Mouse (Mus musculus) MEL (cell line): ENCODE results near the gene Cpm. TPM values are rescaled to one million over a fixed set of nuclear protein-coding genes. Genes with fewer than 3 reads are reported as not detected.

ENCODE experiments used
- DNase-seq: peaks from one replicate; pipeline ENCODE4 v3.0.0; 2011; ENCODE audit warnings: low read depth, low spot score
- H3K27ac ChIP-seq: 2 replicates; pipeline ENCODE4 v1.5.1; 2012; ENCODE audit warnings: low read depth, mild to moderate bottlenecking, control low read depth, low read length, moderate library complexity; ENCODE audit not compliant: control insufficient read depth
- H3K27me3 ChIP-seq, 2 experiments: fragments of 150-350 bp in 1 of 2; sonication (generic) in 1 of 2; 2 replicates each; pipeline ENCODE4 v1.6.1; 2012; ENCODE audit warnings: low read length in 2 of 2, mild to moderate bottlenecking in 2 of 2, improper control_type of control experiment in 1 of 2, moderate library complexity in 1 of 2; ENCODE audit not compliant: insufficient read depth in 2 of 2, control insufficient read depth in 1 of 2
- H3K36me3 ChIP-seq, 2 experiments: 2 replicates each; pipeline ENCODE4 v1.6.1; 2012 to 2014; ENCODE audit warnings: low read length in 2 of 2, improper control_type of control experiment in 1 of 2, inconsistent platforms in 1 of 2, mild to moderate bottlenecking in 1 of 2; ENCODE audit not compliant: insufficient read depth in 2 of 2, control insufficient read depth in 1 of 2
- H3K4me1 ChIP-seq, 2 experiments: fragments of 150-350 bp in 1 of 2; sonication (generic) in 1 of 2; 2 replicates each; pipeline ENCODE4 v1.6.1; 2012; ENCODE audit warnings: low read length in 2 of 2, improper control_type of control experiment in 1 of 2, mild to moderate bottlenecking in 1 of 2; ENCODE audit not compliant: insufficient read depth in 2 of 2, control insufficient read depth in 1 of 2
- H3K4me3 ChIP-seq, 2 experiments: fragments of 150-350 bp in 1 of 2; sonication (generic) in 1 of 2; 2 replicates each; pipeline ENCODE4 v1.5.1; 2012; ENCODE audit warnings: low read depth in 2 of 2, low read length in 2 of 2, mild to moderate bottlenecking in 2 of 2, moderate library complexity in 2 of 2, control low read depth in 1 of 2, improper control_type of control experiment in 1 of 2; ENCODE audit not compliant: control insufficient read depth in 1 of 2, insufficient read depth in 1 of 2
- H3K79me2 ChIP-seq: 2 replicates; pipeline ENCODE4 v1.6.1; 2012; ENCODE audit warnings: mild to moderate bottlenecking, low read length, moderate library complexity; ENCODE audit not compliant: control insufficient read depth, poor library complexity, insufficient read depth
- H3K9ac ChIP-seq: 2 replicates; pipeline ENCODE4 v1.6.1; 2012; ENCODE audit warnings: low read depth, mild to moderate bottlenecking, control low read depth, low read length, moderate library complexity; ENCODE audit not compliant: control insufficient read depth, poor library complexity, severe bottlenecking
- H3K9me3 ChIP-seq: fragments of 150-350 bp; sonication (generic); replicated peaks from 2 replicates; pipeline ENCODE4 v1.6.1; 2012; ENCODE audit warnings: mild to moderate bottlenecking, low read length, improper control_type of control experiment, moderate library complexity; ENCODE audit not compliant: insufficient read depth
- CHD2 ChIP-seq: IDR thresholded peaks from 2 replicates; pipeline ENCODE4 v1.6.1; 2011; ENCODE audit warnings: low read length, improper control_type of control experiment
- E2F4 ChIP-seq: IDR thresholded peaks from 2 replicates; pipeline ENCODE4 v1.6.1; 2011; ENCODE audit warnings: low read depth, low read length, improper control_type of control experiment, borderline replicate concordance
- EP300 ChIP-seq, 2 experiments: IDR thresholded peaks; 2 replicates each; pipeline ENCODE4 v1.6.1; 2011; ENCODE audit warnings: improper control_type of control experiment in 2 of 2, low read length in 2 of 2, low read depth in 1 of 2, mild to moderate bottlenecking in 1 of 2
- ETS1 ChIP-seq: IDR thresholded peaks from 2 replicates; pipeline ENCODE4 v1.6.1; 2012; ENCODE audit warnings: low read depth, mild to moderate bottlenecking, inconsistent platforms, low read length, improper control_type of control experiment, moderate library complexity
- GABPA ChIP-seq: IDR thresholded peaks from 2 replicates; pipeline ENCODE4 v1.6.1; 2012; ENCODE audit warnings: low read depth, mild to moderate bottlenecking, inconsistent platforms, low read length, improper control_type of control experiment, moderate library complexity
- GATA1 ChIP-seq: IDR thresholded peaks from 2 replicates; pipeline ENCODE4 v1.6.1; 2011; ENCODE audit warnings: low read depth, low read length, improper control_type of control experiment
- HCFC1 ChIP-seq: IDR thresholded peaks from 2 replicates; pipeline ENCODE4 v1.6.1; 2012; ENCODE audit warnings: low read depth, mild to moderate bottlenecking, inconsistent platforms, low read length, improper control_type of control experiment, moderate library complexity
- JUND ChIP-seq: IDR thresholded peaks from 2 replicates; pipeline ENCODE4 v1.6.1; 2011; ENCODE audit warnings: low read depth, mild to moderate bottlenecking, improper control_type of control experiment, low read length
- MAX ChIP-seq: IDR thresholded peaks from 2 replicates; pipeline ENCODE4 v1.6.1; 2011; ENCODE audit warnings: low read length, improper control_type of control experiment
- MAZ ChIP-seq: IDR thresholded peaks from 2 replicates; pipeline ENCODE4 v1.6.1; 2012; ENCODE audit warnings: low read depth, mild to moderate bottlenecking, inconsistent platforms, low read length, improper control_type of control experiment
- MYB ChIP-seq: IDR thresholded peaks from 2 replicates; pipeline ENCODE4 v1.6.1; 2011; ENCODE audit warnings: mild to moderate bottlenecking, low read depth, low read length, improper control_type of control experiment
- NRF1 ChIP-seq: IDR thresholded peaks from 2 replicates; pipeline ENCODE4 v1.6.1; 2014; ENCODE audit warnings: low read depth, mild to moderate bottlenecking, inconsistent platforms, low read length, improper control_type of control experiment, moderate library complexity; ENCODE audit not compliant: poor library complexity, insufficient read depth, severe bottlenecking
- POLR2AphosphoS2 ChIP-seq: IDR thresholded peaks from 2 replicates; pipeline ENCODE4 v1.6.1; 2011; ENCODE audit warnings: low read length, improper control_type of control experiment
- RCOR1 ChIP-seq: IDR thresholded peaks from 2 replicates; pipeline ENCODE4 v1.6.1; 2012; ENCODE audit warnings: low read depth, mild to moderate bottlenecking, inconsistent platforms, low read length, improper control_type of control experiment
- SIN3A ChIP-seq: IDR thresholded peaks from 2 replicates; pipeline ENCODE4 v1.6.1; 2012; ENCODE audit warnings: low read length, improper control_type of control experiment, inconsistent platforms
- SMC3 ChIP-seq: IDR thresholded peaks from 2 replicates; pipeline ENCODE4 v1.6.1; 2011; ENCODE audit warnings: low read depth, low read length, improper control_type of control experiment
- TBP ChIP-seq: IDR thresholded peaks from 2 replicates; pipeline ENCODE4 v1.8.0; 2011; ENCODE audit warnings: low read depth, low read length, improper control_type of control experiment
- TCF12 ChIP-seq: IDR thresholded peaks from 2 replicates; pipeline ENCODE4 v1.6.1; 2014; ENCODE audit warnings: low read depth, mild to moderate bottlenecking, inconsistent platforms, low read length, improper control_type of control experiment, moderate library complexity
- USF1 ChIP-seq: IDR thresholded peaks from 2 replicates; pipeline ENCODE4 v1.6.1; 2014; ENCODE audit warnings: low read depth, mild to moderate bottlenecking, inconsistent platforms, low read length, improper control_type of control experiment, moderate library complexity
- USF2 ChIP-seq, 2 experiments: IDR thresholded peaks; 2 replicates each; pipeline ENCODE4 v1.6.1; 2011 to 2012; ENCODE audit warnings: improper control_type of control experiment in 2 of 2, low read length in 2 of 2, borderline replicate concordance in 1 of 2, inconsistent platforms in 1 of 2, low read depth in 1 of 2, mild to moderate bottlenecking in 1 of 2; ENCODE audit not compliant: insufficient read depth in 1 of 2
- ZC3H11A ChIP-seq: IDR thresholded peaks from 2 replicates; pipeline ENCODE4 v1.6.1; 2012; ENCODE audit warnings: low read depth, mild to moderate bottlenecking, inconsistent platforms, low read length, improper control_type of control experiment
- ZNF384 ChIP-seq: IDR thresholded peaks from 2 replicates; pipeline ENCODE4 v1.6.1; 2012; ENCODE audit warnings: low read depth, mild to moderate bottlenecking, inconsistent platforms, low read length, improper control_type of control experiment
- polyA plus RNA-seq, 2 experiments: library from polyadenylated mRNA; stranded (reverse) in 1 of 2; unstranded in 1 of 2; fragments of >175 nt in 1 of 2; fragments of >200 nt in 1 of 2; gene quantifications; 2 replicates each; pipeline versions ENCODE4 v1.2.1 to v1.2.4; 2012; ENCODE audit warnings: low replicate concordance in 2 of 2, low read depth in 1 of 2; ENCODE audit not compliant: insufficient read length in 2 of 2, insufficient read depth in 1 of 2, missing spikeins in 1 of 2
- total RNA-seq: library from RNA; depleted of rRNA; stranded (reverse); fragments of 300-350 nt; gene quantifications from 2 replicates; pipeline ENCODE4 v1.2.3, GENCODE M21; 2012

Gene Cpm
- total and polyA plus RNA-seq, 3 experiments = 0.04 to 0.40 TPM; not detected in 1

DNA sequence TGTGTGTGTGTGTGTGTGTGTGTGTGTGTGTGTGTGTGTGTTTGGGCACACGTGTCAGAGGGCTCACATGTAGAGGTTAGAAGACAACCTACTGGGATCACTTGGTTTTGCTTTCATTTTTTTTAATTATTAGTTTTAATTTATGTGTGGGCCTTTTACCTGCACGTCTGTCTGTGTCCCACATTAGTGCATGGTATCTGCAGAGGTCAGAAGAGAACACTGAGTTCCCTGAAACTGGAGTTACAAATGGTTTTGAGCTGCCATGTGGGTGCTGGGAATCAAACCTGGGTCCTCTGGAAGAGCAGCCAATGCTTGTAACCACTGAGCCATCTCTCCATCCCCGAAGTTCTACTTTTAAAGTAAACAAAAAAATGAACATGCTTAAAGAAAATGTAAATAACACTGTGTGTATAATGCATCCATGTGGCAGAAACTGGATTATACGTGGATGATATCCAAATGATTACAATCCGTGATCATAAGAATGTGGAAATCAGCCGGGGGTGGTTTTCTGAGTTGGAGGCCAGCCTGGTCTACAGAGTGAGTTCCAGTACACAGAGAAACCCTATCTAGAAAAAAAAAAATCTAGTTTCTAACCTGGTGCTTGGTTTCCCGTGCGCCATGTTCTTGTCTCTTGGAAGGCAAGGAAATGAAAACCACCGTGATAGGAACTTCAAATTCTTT is 37.8 kb downstream of the Cpm start:
- H3K9ac ChIP-seq = no peak overlapping the region
- H3K4me3 ChIP-seq = no peak overlapping the region
- no peak overlapping the region for H3K27ac ChIP-seq
- no peaks in the 10 kb centered on the region for H3K4me1 ChIP-seq
- H3K27me3 ChIP-seq = peaks cover 0 to 2% of the 10 kb centered on the region in 2 experiments; a peak in 1 of 4 replicates
- H3K79me2 ChIP-seq = no peaks in the 10 kb centered on the region
- H3K36me3 ChIP-seq = no peaks in the 10 kb centered on the region
- H3K9me3 ChIP-seq = no peaks in the 10 kb centered on the region
- no peak for DNase-seq
- no peak for TF ChIP-seq GATA1
- no peak for TF ChIP-seq HCFC1
- TF ChIP-seq POLR2AphosphoS2 = no peak
- TF ChIP-seq USF1 = no peak
- no peak for TF ChIP-seq ETS1
- no peak for TF ChIP-seq USF2 (IDR thresholded peaks at IDR 0.05; ENCODE audit: borderline replicate concordance in 1 of 2, insufficient read depth in 1 of 2, low read depth in 1 of 2, low read length in 2 of 2)
- TF ChIP-seq RCOR1 = no peak
- no peak for TF ChIP-seq TCF12
- TF ChIP-seq TBP = no peak
- no peak for TF ChIP-seq ZC3H11A
- no peak for TF ChIP-seq MAZ
- no peak for TF ChIP-seq E2F4
- TF ChIP-seq CHD2 = no peak
- no peak for TF ChIP-seq MAX
- TF ChIP-seq, all 39 proteins: peak for 0

DNA sequence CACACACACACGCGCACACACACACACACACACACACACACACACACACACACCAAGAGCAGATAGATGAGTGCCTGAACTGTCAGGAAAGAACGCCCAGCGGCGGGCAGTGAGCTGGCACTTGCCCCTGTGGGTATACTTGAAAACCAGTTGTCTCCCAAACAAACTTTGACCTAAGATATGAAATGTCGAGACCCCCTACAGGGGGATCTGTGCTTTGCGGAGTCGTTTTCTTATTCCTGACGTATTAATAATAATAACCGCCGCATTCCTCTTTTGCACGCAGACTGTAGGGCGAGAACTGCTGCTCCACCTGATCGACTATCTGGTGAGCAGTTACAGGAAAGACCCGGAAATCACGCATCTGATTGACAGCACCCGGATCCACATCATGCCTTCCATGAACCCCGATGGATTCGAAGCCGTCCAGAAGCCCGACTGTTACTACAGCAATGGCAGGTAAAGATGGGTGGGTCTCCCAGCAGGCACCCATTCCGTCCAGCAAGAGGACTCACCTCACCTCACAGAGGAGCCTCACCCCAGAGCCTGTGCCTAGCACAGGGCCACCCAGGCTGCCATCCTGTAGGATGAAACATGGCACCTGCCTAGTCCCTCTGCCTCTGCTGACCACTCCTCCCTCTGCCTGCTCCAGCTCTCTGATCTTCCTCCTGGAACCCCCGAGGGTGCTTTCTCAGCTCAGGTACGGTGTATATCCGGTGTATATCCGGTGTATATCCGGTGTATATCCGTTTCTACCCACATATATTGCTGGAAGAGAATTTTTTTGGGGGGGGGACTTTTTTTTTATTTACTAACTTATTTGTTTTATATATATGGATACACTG is 38.6 kb downstream of the Cpm start:
- Histone ChIP-seq H3K79me2 (no peaks in the 10 kb centered on the region), H3K36me3 (no peaks in the 10 kb centered on the region), H3K27ac (no peak overlapping the region), H3K9ac (no peak overlapping the region), H3K4me3 (no peak overlapping the region), H3K4me1 (no peaks in the 10 kb centered on the region), H3K27me3 (peaks cover 0 to 2% of the 10 kb centered on the region in 2 experiments; a peak in 2 of 4 replicates), H3K9me3 (no peaks in the 10 kb centered on the region)
- TF ChIP-seq SIN3A (no peak), SMC3 (no peak), USF2 (IDR thresholded peaks at IDR 0.05; ENCODE audit: borderline replicate concordance in 1 of 2, insufficient read depth in 1 of 2, low read depth in 1 of 2, low read length in 2 of 2) (no peak), NRF1 (no peak), JUND (no peak), EP300 (IDR thresholded peaks at IDR 0.05; ENCODE audit: low read depth in 1 of 2, low read length in 2 of 2) (no peak), HCFC1 (no peak), ZNF384 (no peak), GATA1 (no peak), MYB (no peak), GABPA (no peak)
- DNase-seq = no peak
